ENCODE assay signal across 9 mouse cellular contexts in the genomic region with DNA sequence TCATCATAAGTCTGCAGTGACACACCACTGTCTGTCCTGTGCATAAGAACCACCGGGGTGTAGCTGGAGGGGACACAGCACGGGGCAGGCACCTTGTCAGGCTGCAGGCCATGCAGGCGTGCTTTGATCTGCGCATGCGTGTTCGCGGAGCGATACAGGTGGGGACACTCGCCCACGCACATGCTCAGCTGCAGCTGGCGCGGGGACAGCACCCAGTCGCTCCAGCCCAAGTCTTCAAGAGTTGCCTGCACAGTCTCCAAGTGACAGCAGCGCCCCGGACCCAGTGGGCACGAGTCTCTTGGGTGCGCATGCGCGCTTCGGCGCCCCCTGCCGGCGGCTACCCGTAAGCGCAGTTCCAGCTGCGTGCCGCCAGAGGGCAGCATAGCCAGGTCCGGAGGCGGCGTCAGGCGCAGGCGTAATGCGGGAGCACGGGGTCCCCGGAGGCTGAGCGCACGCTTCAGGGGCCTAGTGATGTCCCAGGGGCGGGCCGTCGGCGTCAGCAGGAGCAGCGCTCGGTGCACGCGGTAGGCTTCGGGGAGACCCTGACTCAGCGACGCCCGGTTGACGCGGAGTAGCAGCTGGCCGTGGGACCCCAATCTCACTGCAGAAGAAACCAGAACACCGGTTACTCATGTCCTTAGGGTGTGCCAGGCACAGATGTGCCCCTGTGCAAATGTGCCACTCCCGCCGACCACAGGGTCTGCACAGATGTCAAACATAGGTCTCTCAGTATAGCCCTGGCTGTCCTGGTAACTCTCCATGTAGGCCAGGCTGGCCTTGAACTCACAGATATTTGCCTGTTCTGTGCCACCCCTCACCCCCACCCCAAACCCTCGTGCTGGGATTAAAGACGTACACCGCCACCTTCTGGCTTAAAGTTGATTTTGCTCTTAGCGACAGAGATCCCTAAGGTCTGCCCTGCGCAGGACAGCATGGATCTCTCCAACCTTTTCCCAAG. TPM values are rescaled to one million over a fixed set of nuclear protein-coding genes. Genes with fewer than 3 reads are reported as not detected.
A peak's percentile ranks its signal among the peaks of the same experiment; 100 is the strongest.
DNase-seq lines count a peak whose midpoint lies in the region; ATAC-seq and TF ChIP-seq lines count a peak whose summit lies in the region.
"Had no signal": no experiment of that assay in that cellular context is flagged by ENCODE, and none has a peak within 500 bp of the region (broad histone marks: within the 10 kb centered on the region; RNA-seq: fewer than 3 reads in every experiment).

No protein-coding gene starts in this region.

- peak overlapping the region; percentile 82 for H3K4me2 ChIP-seq in embryonic facial prominence, embryonic 14.5 days (ENCODE audit: low read depth, low read length)
- H3K4me2 ChIP-seq in limb, embryonic 14.5 days (replicated peaks; ENCODE audit: low read depth, low read length, severe bottlenecking) = peak overlapping the region; percentile 72
- peak overlapping the region; percentile 77 for H3K4me2 ChIP-seq in midbrain, embryonic 16.5 days (ENCODE audit: low read length)

- H3K27ac ChIP-seq in embryonic facial prominence, embryonic 14.5 days (replicated peaks; ENCODE audit: low read depth, low read length) = peak overlapping the region; percentile 46
- no peak overlapping the region for H3K27ac ChIP-seq in limb, embryonic 14.5 days (replicated peaks; ENCODE audit: low read depth, low read length)
- peak overlapping the region; percentile 48 for H3K27ac ChIP-seq in midbrain, embryonic 16.5 days (ENCODE audit: low read length)
- peak overlapping the region; percentile 37; the same call in 1 of the 2 replicates for H3K27ac ChIP-seq in spleen, adult 2 months (ENCODE audit: insufficient read depth, low read length)

- DNase-seq in 3T3-L1 (ENCODE audit: low read depth, low spot score) = peak; percentile 86
- peak; percentile 76 to 82 for DNase-seq in adrenal gland, postnatal 4 days (ENCODE audit: low spot score in 2 of 2)
- peak; percentile 92 for DNase-seq in embryonic facial prominence, embryonic 14.5 days (ENCODE audit: low spot score)
- peak; percentile 87 for DNase-seq in heart, adult 8-10 months (ENCODE audit: low spot score)
- DNase-seq in kidney, adult 9 months = peak; percentile 91
- DNase-seq in limb, embryonic 14.5 days (ENCODE audit: low spot score) = peak; percentile 75
- DNase-seq in spleen, adult 2 months (ENCODE audit: low read depth in 1 of 2, low spot score in 2 of 2) = peak; percentile 87 to 88

- H3K4me1 ChIP-seq in embryonic facial prominence, embryonic 14.5 days (ENCODE audit: control insufficient read depth, insufficient read depth, low read length) = peaks cover 17% of the 10 kb centered on the region
- peaks cover 21% of the 10 kb centered on the region for H3K4me1 ChIP-seq in limb, embryonic 14.5 days (ENCODE audit: control insufficient read depth, insufficient read depth, low read length)
- peaks cover 6% of the 10 kb centered on the region; the same call in 1 of the 2 replicates for H3K4me1 ChIP-seq in midbrain, embryonic 16.5 days (ENCODE audit: control insufficient read depth, insufficient read depth, low read length)
- H3K4me1 ChIP-seq in spleen, adult 2 months (ENCODE audit: control insufficient read depth, insufficient read depth, insufficient read length) = peaks cover 16% of the 10 kb centered on the region

- peaks cover 7% of the 10 kb centered on the region; the same call in 1 of the 2 replicates for H3K27me3 ChIP-seq in embryonic facial prominence, embryonic 14.5 days (replicated peaks; ENCODE audit: control insufficient read depth, insufficient read depth, low read length)
- H3K27me3 ChIP-seq in limb, embryonic 14.5 days (ENCODE audit: control insufficient read depth, insufficient read depth, low read length) = peaks cover 6% of the 10 kb centered on the region; the same call in 1 of the 2 replicates
- peaks cover 3% of the 10 kb centered on the region; the same call in 1 of the 2 replicates for H3K27me3 ChIP-seq in midbrain, embryonic 16.5 days (ENCODE audit: control insufficient read depth, insufficient read depth, low read depth, low read length)
- H3K27me3 ChIP-seq in spleen, adult 2 months (ENCODE audit: control insufficient read depth, insufficient read depth, low read length) = no peaks in the 10 kb centered on the region
- H3K27me3 ChIP-seq: Patski had no signal

- H3K36me3 ChIP-seq in embryonic facial prominence, embryonic 14.5 days (ENCODE audit: control insufficient read depth, insufficient read depth, low read length) = no peaks in the 10 kb centered on the region
- H3K36me3 ChIP-seq in limb, embryonic 14.5 days (ENCODE audit: control insufficient read depth, insufficient read depth, low read length) = no peaks in the 10 kb centered on the region
- H3K36me3 ChIP-seq in midbrain, embryonic 16.5 days (ENCODE audit: control insufficient read depth, insufficient read depth, low read length) = no peaks in the 10 kb centered on the region
- no peaks in the 10 kb centered on the region for H3K36me3 ChIP-seq in spleen, adult 2 months (ENCODE audit: control insufficient read depth, insufficient read depth, low read length)

- peak; percentile 100 for TF ChIP-seq CTCF in spleen, adult 2 months (IDR thresholded peaks at IDR 0.05; ENCODE audit: extremely low read depth, insufficient read depth, insufficient read length, insufficient replicate concordance)

- TF ChIP-seq POLR2A in limb, embryonic 14.5 days (IDR thresholded peaks at IDR 0.05; ENCODE audit: borderline replicate concordance, extremely low read depth, insufficient read depth, insufficient read length) = no peak
- TF ChIP-seq POLR2A in spleen, adult 2 months (IDR thresholded peaks at IDR 0.05; ENCODE audit: low read depth, low read length) = no peak; the same call in 1 of the 2 replicates

- under 1% methylated on average over 37 of the region's 60 CpGs for WGBS in embryonic facial prominence, embryonic 14.5 days
- WGBS in limb, embryonic 14.5 days = under 1% methylated on average over 46 of the region's 60 CpGs
- WGBS in midbrain, embryonic 16.5 days = 1% methylated on average over 60 of the region's 60 CpGs
- WGBS in spleen, adult 2 months = under 1% methylated on average over 60 of the region's 60 CpGs

- H3K9ac ChIP-seq in embryonic facial prominence, embryonic 14.5 days (ENCODE audit: low read depth, low read length) = peak overlapping the region; percentile 66
- peak overlapping the region; percentile 51 for H3K9ac ChIP-seq in limb, embryonic 14.5 days (ENCODE audit: low read depth, low read length, severe bottlenecking)
- H3K9ac ChIP-seq in midbrain, embryonic 16.5 days (ENCODE audit: low read depth, low read length) = peak overlapping the region; percentile 59

- peak; percentile 93 for ATAC-seq in embryonic facial prominence, embryonic 14.5 days (ENCODE audit: low read depth)
- ATAC-seq in limb, embryonic 14.5 days (ENCODE audit: low FRiP score, low read depth) = peak; percentile 87
- peak; percentile 93 for ATAC-seq in midbrain, embryonic 16.5 days

- H3K9me3 ChIP-seq in embryonic facial prominence, embryonic 14.5 days (ENCODE audit: control insufficient read depth, low read length) = no peaks in the 10 kb centered on the region
- no peaks in the 10 kb centered on the region for H3K9me3 ChIP-seq in limb, embryonic 14.5 days (ENCODE audit: control insufficient read depth, low read length)
- no peaks in the 10 kb centered on the region for H3K9me3 ChIP-seq in midbrain, embryonic 16.5 days (replicated peaks; ENCODE audit: control insufficient read depth, low read length, poor library complexity, severe bottlenecking)

- H3K4me3 ChIP-seq in embryonic facial prominence, embryonic 14.5 days (ENCODE audit: low read depth, low read length) = peak overlapping the region; percentile 52
- H3K4me3 ChIP-seq in limb, embryonic 14.5 days (replicated peaks; ENCODE audit: low read length) = peak overlapping the region; percentile 41
- peak overlapping the region; percentile 40 for H3K4me3 ChIP-seq in midbrain, embryonic 16.5 days (ENCODE audit: low read depth, low read length)
- peak overlapping the region; percentile 50 for H3K4me3 ChIP-seq in spleen, adult 2 months (ENCODE audit: extremely low read depth, insufficient read depth, insufficient read length)

RNA-seq across cellular contexts. Expression of gene Gdf15, which starts 2.4 kb away (rescaled TPM):
- 1 to 10 TPM in 1 of 2 experiments, under 1 TPM in 1; 0.59 to 1.8 TPM for total RNA-seq in adrenal gland, postnatal 4 days (2021)
- polyA plus RNA-seq in embryonic facial prominence, embryonic 14.5 days (2014; fragmentation: Nextera tagmentation; extraction: Ambion mirVana) = 0.28 and 0.29 TPM in 2 replicates
- total RNA-seq in heart, adult 8-10 months (2022) = 1 to 10 TPM in 2 of 4 experiments, under 1 TPM in 2; 0.69 to 1.9 (median 1.2) TPM
- 0.15 and 0.47 TPM in 2 replicates for polyA plus RNA-seq in limb, embryonic 14.5 days (2012; rRNA removed)
- 0.18 TPM in 1 of 2 replicates, not detected in the other for polyA plus RNA-seq in limb, embryonic 14.5 days (2014; fragmentation: Nextera tagmentation; extraction: Ambion mirVana)
- 0.35 and 0.39 TPM in 2 replicates for polyA plus RNA-seq in midbrain, embryonic 16.5 days (2015; fragmentation: Nextera tagmentation; extraction: Ambion mirVana)
- 5.2 and 6.0 TPM in 2 replicates for polyA plus RNA-seq in spleen, adult 2 months (2012; rRNA removed)

RNA-seq across cellular contexts. Expression of gene Lrrc25, which starts 13.9 kb away (rescaled TPM):
- 1 to 10 TPM; 2.9 to 3.8 TPM for total RNA-seq in adrenal gland, postnatal 4 days (2021)
- 1.8 and 2.3 TPM in 2 replicates for polyA plus RNA-seq in embryonic facial prominence, embryonic 14.5 days (2014; fragmentation: Nextera tagmentation; extraction: Ambion mirVana)
- 1 to 10 TPM; 1.4 to 2.3 (median 1.8) TPM for total RNA-seq in heart, adult 8-10 months (2022)
- polyA plus RNA-seq in limb, embryonic 14.5 days (2012; rRNA removed) = 3.5 and 4.5 TPM in 2 replicates
- 2.5 and 3.2 TPM in 2 replicates for polyA plus RNA-seq in limb, embryonic 14.5 days (2014; fragmentation: Nextera tagmentation; extraction: Ambion mirVana)
- 0.64 and 0.97 TPM in 2 replicates for polyA plus RNA-seq in midbrain, embryonic 16.5 days (2015; fragmentation: Nextera tagmentation; extraction: Ambion mirVana)
- polyA plus RNA-seq in spleen, adult 2 months (2012; rRNA removed) = 41.6 and 53.1 TPM in 2 replicates

RNA-seq across cellular contexts. Expression of gene Ssbp4, which starts 21.2 kb away (rescaled TPM):
- 100 to 1,000 TPM; 137 to 154 TPM for total RNA-seq in adrenal gland, postnatal 4 days (2021)
- 120 and 132 TPM in 2 replicates for polyA plus RNA-seq in embryonic facial prominence, embryonic 14.5 days (2014; fragmentation: Nextera tagmentation; extraction: Ambion mirVana)
- 10 to 100 TPM; 29.1 to 34.1 (median 31.3) TPM for total RNA-seq in heart, adult 8-10 months (2022)
- 163 and 236 TPM in 2 replicates for polyA plus RNA-seq in limb, embryonic 14.5 days (2012; rRNA removed)
- 151 and 171 TPM in 2 replicates for polyA plus RNA-seq in limb, embryonic 14.5 days (2014; fragmentation: Nextera tagmentation; extraction: Ambion mirVana)
- 151 and 173 TPM in 2 replicates for polyA plus RNA-seq in midbrain, embryonic 16.5 days (2015; fragmentation: Nextera tagmentation; extraction: Ambion mirVana)
- polyA plus RNA-seq in spleen, adult 2 months (2012; rRNA removed) = 168 and 256 TPM in 2 replicates

RNA-seq across cellular contexts. Expression of gene Pgpep1, which starts 30.3 kb away (rescaled TPM):
- 10 to 100 TPM; 62.1 to 76.0 TPM for total RNA-seq in adrenal gland, postnatal 4 days (2021)
- 59.8 and 62.7 TPM in 2 replicates for polyA plus RNA-seq in embryonic facial prominence, embryonic 14.5 days (2014; fragmentation: Nextera tagmentation; extraction: Ambion mirVana)
- total RNA-seq in heart, adult 8-10 months (2022) = 10 to 100 TPM; 40.0 to 57.7 (median 44.4) TPM
- polyA plus RNA-seq in limb, embryonic 14.5 days (2012; rRNA removed) = 47.6 and 59.8 TPM in 2 replicates
- polyA plus RNA-seq in limb, embryonic 14.5 days (2014; fragmentation: Nextera tagmentation; extraction: Ambion mirVana) = 64.1 and 68.7 TPM in 2 replicates
- 67.2 and 69.7 TPM in 2 replicates for polyA plus RNA-seq in midbrain, embryonic 16.5 days (2015; fragmentation: Nextera tagmentation; extraction: Ambion mirVana)
- polyA plus RNA-seq in spleen, adult 2 months (2012; rRNA removed) = 18.2 and 22.2 TPM in 2 replicates

RNA-seq across cellular contexts. Expression of gene Isyna1, which starts 35.7 kb away (rescaled TPM):
- 10 to 100 TPM; 82.6 to 88.9 TPM for total RNA-seq in adrenal gland, postnatal 4 days (2021)
- 94.5 and 107 TPM in 2 replicates for polyA plus RNA-seq in embryonic facial prominence, embryonic 14.5 days (2014; fragmentation: Nextera tagmentation; extraction: Ambion mirVana)
- 10 to 100 TPM; 15.5 to 37.5 (median 23.7) TPM for total RNA-seq in heart, adult 8-10 months (2022)
- polyA plus RNA-seq in limb, embryonic 14.5 days (2012; rRNA removed) = 213 and 279 TPM in 2 replicates
- polyA plus RNA-seq in limb, embryonic 14.5 days (2014; fragmentation: Nextera tagmentation; extraction: Ambion mirVana) = 94.4 and 103 TPM in 2 replicates
- polyA plus RNA-seq in midbrain, embryonic 16.5 days (2015; fragmentation: Nextera tagmentation; extraction: Ambion mirVana) = 155 and 171 TPM in 2 replicates
- polyA plus RNA-seq in spleen, adult 2 months (2012; rRNA removed) = 136 and 189 TPM in 2 replicates
